Mouse (Mus musculus) hindbrain, embryonic 16.5 days (tissue): ENCODE measurements around the gene Ss18l2. TPM values are rescaled to one million over a fixed set of nuclear protein-coding genes. Genes with fewer than 3 reads are reported as not detected.

Source experiments
- ATAC-seq: fragments of 200-750 bp; cut with Nextera tagmentation; 2 replicates; pipeline ENCODE4 v1.8.0; 2017; ENCODE audit warnings: moderate TSS enrichment, moderate library complexity
- H3K27ac ChIP-seq: fragments of 300-500 bp; sonication (generic); 2 replicates; pipeline ENCODE4 v1.5.1; 2014; ENCODE audit warnings: low read depth, mild to moderate bottlenecking, control low read depth, low read length, moderate library complexity
- H3K27me3 ChIP-seq: fragments of 300-500 bp; sonication (generic); replicated peaks from 2 replicates; pipeline ENCODE4 v1.6.1; 2014; ENCODE audit warnings: low read length; ENCODE audit not compliant: control insufficient read depth, insufficient read depth
- H3K36me3 ChIP-seq: fragments of 300-500 bp; sonication (generic); 2 replicates; pipeline ENCODE4 v1.6.1; 2014; ENCODE audit warnings: mild to moderate bottlenecking, low read length, moderate library complexity, mixed read lengths; ENCODE audit not compliant: control insufficient read depth, insufficient read depth
- H3K4me1 ChIP-seq: fragments of 300-500 bp; sonication (generic); 2 replicates; pipeline ENCODE4 v1.6.1; 2014; ENCODE audit warnings: low read depth, low read length; ENCODE audit not compliant: control insufficient read depth, insufficient read depth
- H3K4me2 ChIP-seq: fragments of 300-500 bp; sonication (generic); 2 replicates; pipeline ENCODE4 v1.6.1; 2014; ENCODE audit warnings: mild to moderate bottlenecking, low read length, control low read depth, moderate library complexity
- H3K4me3 ChIP-seq: fragments of 300-500 bp; sonication (generic); 2 replicates; pipeline ENCODE4 v1.5.1; 2014; ENCODE audit warnings: mild to moderate bottlenecking, low read length, control low read depth, moderate library complexity
- H3K9ac ChIP-seq: fragments of 300-500 bp; sonication (generic); 2 replicates; pipeline ENCODE4 v1.6.1; 2014; ENCODE audit warnings: low read depth, mild to moderate bottlenecking, control low read depth, low read length, moderate library complexity
- H3K9me3 ChIP-seq: fragments of 300-500 bp; sonication (generic); 2 replicates; pipeline ENCODE4 v1.6.1; 2014; ENCODE audit warnings: mild to moderate bottlenecking, low read length, moderate library complexity; ENCODE audit not compliant: control insufficient read depth
- WGBS: fragments of 180-500 bp; shearing (Covaris S2); extraction: QIAGEN DNeasy Blood & Tissue Kit; methylation state at CpG from one replicate; pipeline ENCODE4 v1.1.7; 2014; 5-methylcytosine and 5-hydroxymethylcytosine counted together
- polyA plus RNA-seq: library from polyadenylated mRNA; unstranded; fragments of >200 nt; fragmentation: Nextera tagmentation; extraction: Ambion mirVana; gene quantifications from 2 replicates; pipeline ENCODE4 v1.2.1, GENCODE M21; 2015

The Ss18l2 gene
- polyA plus RNA-seq, 1 experiment from 2014 or later: 184 TPM

DNA sequence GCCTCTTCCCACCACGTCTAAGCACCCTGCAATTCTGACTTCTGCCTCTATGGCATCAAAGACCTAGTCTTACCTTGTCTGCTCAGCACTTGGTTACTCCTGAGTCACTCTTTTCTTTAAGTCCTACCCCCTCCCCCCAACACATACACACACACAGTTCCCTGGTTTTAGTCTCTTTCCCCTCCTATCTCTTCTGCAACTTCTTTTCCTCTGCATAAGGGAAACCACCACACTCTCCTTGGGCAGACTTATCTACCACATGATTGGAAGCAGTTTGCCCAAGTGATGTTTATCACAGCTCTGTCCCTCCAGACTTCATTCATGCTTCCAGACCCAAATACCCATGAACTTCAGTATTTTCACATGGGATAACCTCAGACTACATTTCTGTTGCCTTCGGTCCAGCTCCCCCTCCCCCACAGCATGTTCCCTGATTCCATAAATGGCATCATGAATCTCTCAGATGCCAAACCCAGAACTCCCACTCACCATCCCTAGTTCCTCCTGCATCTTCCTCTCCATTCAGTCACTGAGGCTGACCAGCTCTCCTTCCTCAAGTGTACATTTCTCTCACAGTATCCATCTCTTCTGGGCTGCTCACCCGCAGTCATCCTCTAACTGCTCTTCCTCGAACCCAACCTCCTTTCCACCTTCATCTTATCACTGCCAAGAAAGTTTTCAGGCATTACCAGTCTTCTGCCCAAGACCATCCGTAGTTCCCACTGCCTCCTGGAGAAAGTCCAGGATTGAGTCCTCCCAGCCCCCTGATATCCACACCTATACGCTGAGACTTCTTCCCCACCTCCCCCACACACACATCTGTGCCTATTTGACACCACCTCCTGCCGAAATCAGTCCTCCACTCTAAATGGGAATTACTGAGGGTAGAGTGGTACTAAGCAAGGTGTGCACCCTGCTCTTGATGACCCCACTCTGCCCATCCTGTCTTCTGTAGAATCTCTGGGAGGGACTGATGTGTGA is 1.3 kb upstream of the Ss18l2 start:
- Histone ChIP-seq H3K27ac (no peak overlapping the region), H3K27me3 (no peaks in the 10 kb centered on the region), H3K4me2 (no peak overlapping the region), H3K9ac (no peak overlapping the region), H3K36me3 (peaks cover 7% of the 10 kb centered on the region), H3K4me1 (peaks cover 26% of the 10 kb centered on the region), H3K9me3 (no peaks in the 10 kb centered on the region), H3K4me3 (no peak overlapping the region)
- 76% methylated on average over 7 of the region's 7 CpGs for WGBS
- no peak for ATAC-seq

DNA sequence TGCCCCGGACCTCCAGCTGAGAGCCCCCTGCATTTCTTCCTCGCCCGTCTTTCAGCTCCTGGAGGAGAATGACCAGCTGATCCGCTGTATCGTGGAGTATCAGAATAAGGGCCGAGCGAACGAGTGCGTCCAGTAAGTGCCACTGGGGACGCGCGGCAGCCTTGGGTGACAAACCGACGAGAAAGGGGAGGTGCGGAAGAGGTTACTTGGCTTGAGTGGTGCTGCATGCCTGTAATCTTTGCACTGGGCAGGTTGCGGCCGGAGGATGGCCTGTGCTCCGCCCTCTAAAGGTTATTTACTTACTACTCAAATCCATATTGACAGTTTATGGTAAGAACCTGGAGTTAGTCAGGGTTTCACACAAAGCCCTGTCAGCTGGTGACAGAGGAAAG is 451 bp downstream of the Ss18l2 start:
- no peaks in the 10 kb centered on the region for H3K9me3 ChIP-seq
- peaks cover 7% of the 10 kb centered on the region for H3K36me3 ChIP-seq
- H3K27ac ChIP-seq: peak overlapping the region; percentile 95
- no peak for ATAC-seq
- H3K4me1 ChIP-seq: peaks cover 16% of the 10 kb centered on the region
- peak overlapping the region; percentile 93 for H3K4me3 ChIP-seq
- peak overlapping the region; percentile 91 for H3K9ac ChIP-seq
- 2% methylated on average over 18 of the region's 18 CpGs for WGBS
- H3K27me3 ChIP-seq: no peaks in the 10 kb centered on the region
- H3K4me2 ChIP-seq: peak overlapping the region; percentile 82

DNA sequence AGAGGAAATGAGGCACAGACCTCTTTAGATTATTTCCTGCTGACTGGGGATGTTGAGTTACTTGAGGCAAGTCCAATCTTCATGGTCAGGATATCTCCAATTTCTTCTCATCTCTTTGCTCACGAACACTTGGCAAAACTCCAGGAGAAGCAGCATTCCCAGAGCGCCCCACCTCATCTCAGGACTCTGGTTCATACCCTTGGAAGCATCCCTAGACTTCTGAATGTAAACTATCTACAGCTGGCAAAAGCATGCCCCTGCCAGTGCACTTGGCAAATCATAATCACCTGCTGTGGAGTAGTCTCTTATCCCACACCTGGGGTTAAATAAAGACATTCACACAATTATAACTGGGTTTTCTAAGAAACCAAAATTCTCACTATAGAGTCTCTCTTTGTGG is 6.9 kb downstream of the Ss18l2 start:
- no peak overlapping the region for H3K4me2 ChIP-seq
- H3K27me3 ChIP-seq: no peaks in the 10 kb centered on the region
- no peak overlapping the region for H3K27ac ChIP-seq
- WGBS: 89% methylated on average over 2 of the region's 2 CpGs
- H3K9me3 ChIP-seq: no peaks in the 10 kb centered on the region
- H3K9ac ChIP-seq: no peak overlapping the region
- H3K4me3 ChIP-seq: no peak overlapping the region
- H3K36me3 ChIP-seq: peaks cover 7% of the 10 kb centered on the region
- ATAC-seq: no peak
- peaks cover 8% of the 10 kb centered on the region for H3K4me1 ChIP-seq

GRCm38 (mm10) chr9:121718070-121718705 is 8.1 kb downstream of the Ss18l2 start:
- Histone ChIP-seq H3K4me2 (peak overlapping the region; percentile 64), H3K27me3 (no peaks in the 10 kb centered on the region), H3K9me3 (no peaks in the 10 kb centered on the region), H3K4me3 (peak overlapping the region; percentile 93), H3K36me3 (peaks cover 3% of the 10 kb centered on the region), H3K9ac (peak overlapping the region; percentile 99), H3K4me1 (peaks cover 7% of the 10 kb centered on the region), H3K27ac (peak overlapping the region; percentile 84)
- 67% methylated on average over 15 of the region's 15 CpGs for WGBS
- ATAC-seq: peak; percentile 10

DNA sequence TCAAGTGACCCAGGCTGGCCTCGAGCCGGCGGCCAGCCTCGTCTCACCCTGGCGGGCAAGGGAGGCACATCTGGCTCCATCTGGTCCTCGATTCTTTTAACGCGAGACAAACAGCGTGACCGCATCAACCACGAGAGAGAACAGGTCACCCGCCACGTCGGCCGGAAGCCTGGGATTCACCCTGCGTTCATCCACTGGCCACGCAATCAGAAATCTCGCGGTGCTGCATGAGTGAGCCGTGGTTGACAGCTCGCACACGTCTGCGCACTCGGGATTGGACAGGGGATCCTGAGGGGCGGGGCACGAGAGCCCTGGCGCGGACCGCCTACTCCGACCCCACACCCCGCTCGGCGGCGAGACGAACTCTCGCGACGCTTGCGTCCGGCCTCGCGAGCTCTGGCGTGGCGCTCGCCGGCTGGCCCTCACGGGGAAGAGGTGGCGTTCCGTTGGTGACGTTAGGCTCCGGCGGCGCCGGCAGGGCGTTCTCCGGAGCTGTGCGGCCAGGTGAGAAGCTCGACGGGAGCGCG is 8.7 kb downstream of the Ss18l2 start, which contains the start of gene Nktr:
TSS of gene Nktr (plus strand) at position 378 of the 527 bp plus-strand sequence.
- Histone ChIP-seq H3K4me2 (peak within 1 kb of the TSS; percentile 74), H3K9me3 (no peaks in the 10 kb centered on the region), H3K4me1 (peaks cover 7% of the 10 kb centered on the region), H3K27me3 (no peaks in the 10 kb centered on the region), H3K27ac (peak within 1 kb of the TSS; percentile 96), H3K36me3 (no peaks in the 10 kb centered on the region), H3K9ac (peak within 1 kb of the TSS; percentile 99), H3K4me3 (peak within 1 kb of the TSS; percentile 93)
- ATAC-seq: peak; percentile 99
- under 1% methylated on average over 48 of the region's 61 CpGs for WGBS

- H3K9ac ChIP-seq: peak overlapping the region; percentile 99
- WGBS: under 1% methylated on average over 73 of the region's 87 CpGs
- H3K4me1 ChIP-seq: peaks cover 7% of the 10 kb centered on the region
- peak; percentile 59 for ATAC-seq
- peak overlapping the region; percentile 96 for H3K27ac ChIP-seq
- no peaks in the 10 kb centered on the region for H3K9me3 ChIP-seq
- no peaks in the 10 kb centered on the region for H3K36me3 ChIP-seq
- H3K4me2 ChIP-seq: peak overlapping the region; percentile 74
- H3K27me3 ChIP-seq: no peaks in the 10 kb centered on the region
- peak overlapping the region; percentile 93 for H3K4me3 ChIP-seq
Observed at GRCm38 (mm10) chr9:121719347-121720331, 9.5 kb downstream of the Ss18l2 start.

- H3K27ac ChIP-seq: no peak overlapping the region
- 88% methylated on average over 6 of the region's 6 CpGs for WGBS
- no peak overlapping the region for H3K4me3 ChIP-seq
- no peak overlapping the region for H3K9ac ChIP-seq
- peaks cover 26% of the 10 kb centered on the region for H3K36me3 ChIP-seq
- no peak for ATAC-seq
- H3K4me1 ChIP-seq: no peaks in the 10 kb centered on the region
- H3K9me3 ChIP-seq: no peaks in the 10 kb centered on the region
- no peak overlapping the region for H3K4me2 ChIP-seq
- H3K27me3 ChIP-seq: no peaks in the 10 kb centered on the region
Observed at GRCm38 (mm10) chr9:121740490-121740889, 30.4 kb downstream of the Ss18l2 start.

DNA sequence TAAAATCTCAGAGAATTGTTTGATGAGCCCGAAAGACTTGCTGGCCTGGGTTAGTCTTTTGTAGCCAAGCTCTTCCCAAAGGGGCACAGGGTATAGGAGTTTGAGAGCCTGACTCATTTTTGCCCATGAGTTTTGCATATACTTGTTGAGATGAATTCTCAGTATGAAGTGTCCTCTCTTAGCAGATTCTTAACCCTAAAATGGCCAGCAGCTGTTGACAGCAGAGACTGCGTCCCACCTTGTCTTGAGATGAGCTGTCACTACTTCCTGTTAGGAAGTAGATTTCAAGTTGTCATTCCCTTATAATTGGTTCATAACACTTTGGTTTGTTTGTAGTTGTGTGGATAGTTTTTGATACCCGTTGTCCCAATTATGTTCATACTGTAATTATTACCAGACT is 31.0 kb downstream of the Ss18l2 start:
- no peak overlapping the region for H3K4me3 ChIP-seq

More for the DNA sequence above, 31.0 kb downstream of the Ss18l2 start:
- H3K27ac ChIP-seq: no peak overlapping the region
- ATAC-seq: no peak
- 96% methylated on average over 3 of the region's 3 CpGs for WGBS
- H3K9ac ChIP-seq: no peak overlapping the region
- H3K9me3 ChIP-seq: no peaks in the 10 kb centered on the region
- H3K36me3 ChIP-seq: peaks cover 30% of the 10 kb centered on the region
- no peaks in the 10 kb centered on the region for H3K4me1 ChIP-seq
- H3K4me2 ChIP-seq: no peak overlapping the region
- H3K27me3 ChIP-seq: no peaks in the 10 kb centered on the region
